Mouse (Mus musculus) liver, embryonic 15.5 days (tissue): Measurements from ENCODE around the gene A930017K11Rik. TPM values are rescaled to one million over a fixed set of nuclear protein-coding genes. Genes with fewer than 3 reads are reported as not detected.

Experiments
- ATAC-seq: fragments of 200-750 bp; cut with Nextera tagmentation; 2 replicates; pipeline ENCODE4 v1.8.0; 2017; ENCODE audit warnings: moderate number of reproducible peaks, mild to moderate bottlenecking, moderate library complexity; ENCODE audit not compliant: insufficient read depth
- H3K27ac ChIP-seq: fragments of 300-500 bp; sonication (generic); replicated peaks from 2 replicates; pipeline ENCODE4 v1.5.1; 2015; ENCODE audit warnings: mild to moderate bottlenecking, inconsistent platforms
- H3K27me3 ChIP-seq: fragments of 300-500 bp; sonication (generic); 2 replicates; pipeline ENCODE4 v1.6.1; 2015; ENCODE audit warnings: mild to moderate bottlenecking, inconsistent platforms
- H3K36me3 ChIP-seq: fragments of 300-500 bp; sonication (generic); replicated peaks from 2 replicates; pipeline ENCODE4 v1.6.1; 2015; ENCODE audit warnings: moderate library complexity, mild to moderate bottlenecking, inconsistent platforms
- H3K4me1 ChIP-seq: fragments of 300-500 bp; sonication (generic); replicated peaks from 2 replicates; pipeline ENCODE4 v1.6.1; 2015; ENCODE audit warnings: inconsistent platforms
- H3K4me2 ChIP-seq: fragments of 300-500 bp; sonication (generic); 2 replicates; pipeline ENCODE4 v1.6.1; 2015; ENCODE audit warnings: moderate library complexity, mild to moderate bottlenecking, inconsistent platforms
- H3K4me3 ChIP-seq: fragments of 300-500 bp; sonication (generic); replicated peaks from 2 replicates; pipeline ENCODE4 v1.5.1; 2015; ENCODE audit warnings: mild to moderate bottlenecking, inconsistent platforms
- H3K9ac ChIP-seq: fragments of 300-500 bp; sonication (generic); 2 replicates; pipeline ENCODE4 v1.6.1; 2015; ENCODE audit warnings: moderate library complexity, mild to moderate bottlenecking, inconsistent platforms
- H3K9me3 ChIP-seq: fragments of 300-500 bp; sonication (generic); replicated peaks from 2 replicates; pipeline ENCODE4 v1.6.1; 2016; ENCODE audit warnings: inconsistent platforms
- WGBS: fragments of 180-500 bp; shearing (Covaris S2); methylation state at CpG from one replicate; pipeline ENCODE4 v1.1.7; 2015; ENCODE audit warnings: mixed read lengths; ENCODE audit not compliant: insufficient replicate concordance; 5-methylcytosine and 5-hydroxymethylcytosine counted together
- polyA plus RNA-seq: library from polyadenylated mRNA; unstranded; fragments of >200 nt; fragmentation: Nextera tagmentation; extraction: Ambion mirVana; gene quantifications from 2 replicates; pipeline ENCODE4 v1.2.1, GENCODE M21; 2015

Gene A930017K11Rik
- polyA plus RNA-seq, 1 experiment from 2014 or later, result 0.23 TPM

DNA sequence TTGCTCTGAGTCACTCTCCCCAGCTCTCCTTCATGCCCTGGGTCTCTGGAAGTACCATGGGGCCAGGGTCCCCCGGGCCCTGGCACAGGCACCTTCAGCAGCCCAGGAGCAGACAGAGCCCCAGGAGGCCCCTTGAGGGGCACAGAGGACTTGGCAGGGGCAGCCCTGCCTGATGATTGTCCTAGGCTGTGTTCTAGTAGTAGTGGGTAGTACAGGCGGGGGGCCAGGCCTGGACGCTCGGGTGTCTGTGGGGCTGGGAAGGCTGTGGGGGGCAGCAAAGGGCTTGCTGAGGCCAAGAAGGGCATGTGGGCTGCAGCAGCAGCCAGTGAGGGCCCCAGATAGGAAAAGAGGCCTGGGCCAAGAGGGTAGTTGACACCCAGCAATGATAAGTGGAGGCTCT lies 4.8 kb downstream of the A930017K11Rik start:
- H3K4me1 ChIP-seq, result peaks cover 84% of the 10 kb centered on the region
- H3K4me3 ChIP-seq, result no peak overlapping the region
- ATAC-seq, result no peak
- no peaks in the 10 kb centered on the region for H3K36me3 ChIP-seq
- peak overlapping the region; percentile 79 for H3K4me2 ChIP-seq
- WGBS, result 44% methylated on average over 4 of the region's 4 CpGs
- no peaks in the 10 kb centered on the region for H3K9me3 ChIP-seq
- H3K27me3 ChIP-seq, result peaks cover 39% of the 10 kb centered on the region
- H3K9ac ChIP-seq, result peak overlapping the region; percentile 69
- H3K27ac ChIP-seq, result peak overlapping the region; percentile 99

- Histone ChIP-seq H3K27me3 (peaks cover 32% of the 10 kb centered on the region), H3K4me2 (peak overlapping the region; percentile 79), H3K27ac (peak overlapping the region; percentile 99), H3K9me3 (no peaks in the 10 kb centered on the region), H3K4me1 (peaks cover 78% of the 10 kb centered on the region), H3K36me3 (no peaks in the 10 kb centered on the region), H3K4me3 (peak overlapping the region; percentile 21; the same call in 1 of the 2 replicates), H3K9ac (peak overlapping the region; percentile 69)
- no peak for ATAC-seq
- WGBS, result 73% methylated on average over 8 of the region's 8 CpGs
These were observed 5.5 kb downstream of the A930017K11Rik start for GRCm38 (mm10) chr17:25946891-25947290.

GRCm38 (mm10) chr17:25946349-25946748 lies 6.0 kb downstream of the A930017K11Rik start:
- WGBS, result 40% methylated on average over 7 of the region's 7 CpGs
- Histone ChIP-seq H3K4me1 (peaks cover 72% of the 10 kb centered on the region), H3K27me3 (peaks cover 26% of the 10 kb centered on the region), H3K9ac (peak overlapping the region; percentile 69), H3K4me3 (peak overlapping the region; percentile 21), H3K4me2 (peak overlapping the region; percentile 79), H3K27ac (peak overlapping the region; percentile 99), H3K9me3 (no peaks in the 10 kb centered on the region), H3K36me3 (no peaks in the 10 kb centered on the region)
- peak; percentile 16; the same call in 1 of the 2 replicates for ATAC-seq

DNA sequence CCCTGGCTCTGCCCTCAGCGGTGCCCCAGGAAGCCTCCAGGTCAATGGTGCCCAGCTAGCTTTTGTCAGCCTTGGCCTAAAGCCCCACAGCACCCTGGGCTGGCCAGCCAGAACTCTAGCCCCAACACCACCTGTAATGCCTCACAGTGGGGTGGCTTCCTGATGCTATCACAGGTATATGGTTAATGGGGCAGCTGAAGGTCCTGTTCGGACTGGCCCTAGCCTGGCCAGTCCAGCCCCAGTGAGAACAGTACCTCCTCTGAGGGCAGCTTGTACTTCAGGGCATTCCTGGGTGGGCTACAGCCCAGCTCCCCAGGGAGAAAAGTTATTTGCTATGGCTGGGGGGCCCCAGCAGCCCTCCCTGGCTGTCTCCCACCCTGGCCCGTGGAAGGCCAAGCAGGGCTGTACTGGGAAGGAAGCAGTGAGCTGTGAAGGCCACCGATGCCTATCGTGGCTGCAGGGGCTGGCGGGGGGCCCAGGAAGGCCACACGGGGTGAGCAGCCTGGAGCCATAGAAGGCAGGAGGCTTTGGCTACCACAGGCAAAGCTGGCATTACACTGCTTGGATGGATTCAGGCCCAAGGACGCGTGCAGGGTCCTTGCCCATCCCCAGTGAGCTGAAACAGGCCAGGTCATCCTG lies 6.7 kb downstream of the A930017K11Rik start:
- H3K27ac ChIP-seq, result peak overlapping the region; percentile 99
- no peak for ATAC-seq
- WGBS, result 79% methylated on average over 9 of the region's 9 CpGs
- peaks cover 19% of the 10 kb centered on the region for H3K27me3 ChIP-seq
- H3K9me3 ChIP-seq, result no peaks in the 10 kb centered on the region
- peak overlapping the region; percentile 69 for H3K9ac ChIP-seq
- peaks cover 71% of the 10 kb centered on the region for H3K4me1 ChIP-seq
- H3K4me2 ChIP-seq, result peak overlapping the region; percentile 79
- H3K4me3 ChIP-seq, result 0 out of 2 replicates have a peak overlapping the region, but pooled peaks have one; percentile 0
- H3K36me3 ChIP-seq, result peaks cover 4% of the 10 kb centered on the region

DNA sequence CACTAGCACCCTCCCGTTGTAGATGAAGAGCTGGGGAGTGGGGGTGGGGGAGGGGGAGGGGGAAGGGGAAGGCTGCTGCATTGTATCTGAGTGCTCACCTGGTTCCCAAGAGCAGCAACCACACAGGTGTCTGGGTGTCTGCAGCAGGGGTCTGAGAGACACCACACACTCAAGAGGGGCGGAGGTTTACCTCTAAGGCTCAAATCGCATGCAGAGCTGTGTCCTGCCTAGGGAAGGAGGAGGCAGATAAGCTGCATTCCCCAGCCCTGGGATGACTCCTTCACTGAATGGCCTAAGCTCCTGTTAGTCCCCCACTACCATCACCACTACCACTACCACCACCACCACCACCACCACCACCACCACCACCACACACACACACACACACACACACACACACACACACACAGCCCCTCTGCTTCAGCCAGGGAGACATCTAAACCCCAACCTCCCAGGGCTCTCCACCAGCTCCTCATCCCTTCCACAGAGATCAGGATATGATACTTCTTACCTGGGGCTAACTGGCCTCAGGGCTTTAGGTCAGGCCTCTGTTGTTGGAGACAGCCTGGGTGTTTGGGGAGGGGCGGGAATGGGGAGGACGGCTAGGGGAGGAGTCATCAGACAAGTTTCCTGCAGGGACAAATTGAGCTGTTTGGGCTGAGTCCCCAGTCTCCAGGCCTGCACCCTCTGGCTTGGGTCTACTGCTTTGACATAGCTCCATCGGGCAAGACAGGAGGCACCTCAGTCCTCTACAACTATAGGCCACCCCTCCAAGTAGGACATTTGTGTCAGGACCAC lies 7.8 kb downstream of the A930017K11Rik start, which contains the start of the genes Pigq and Nhlrc4:
Gene Pigq (minus strand): TSS at position 571 of the 798 bp plus-strand sequence.
Gene Nhlrc4 (minus strand): TSS at position 596 of the 798 bp plus-strand sequence.
- 26% methylated on average over 6 of the region's 6 CpGs for WGBS
- peak within 1 kb of the TSS; percentile 69 for H3K9ac ChIP-seq
- peaks cover 15% of the 10 kb centered on the region for H3K36me3 ChIP-seq
- H3K9me3 ChIP-seq, result no peaks in the 10 kb centered on the region
- H3K4me2 ChIP-seq, result peak within 1 kb of the TSS; percentile 79
- peak within 1 kb of the TSS; percentile 83 for H3K4me3 ChIP-seq
- peaks cover 8% of the 10 kb centered on the region for H3K27me3 ChIP-seq
- ATAC-seq, result peak; percentile 60
- H3K27ac ChIP-seq, result peak within 1 kb of the TSS; percentile 99
- H3K4me1 ChIP-seq, result peaks cover 74% of the 10 kb centered on the region

GRCm38 (mm10) chr17:25943769-25944168 lies 8.6 kb downstream of the A930017K11Rik start:
- Histone ChIP-seq H3K36me3 (peaks cover 22% of the 10 kb centered on the region), H3K27me3 (peaks cover under 1% of the 10 kb centered on the region; the same call in 1 of the 2 replicates), H3K4me1 (peaks cover 82% of the 10 kb centered on the region), H3K4me2 (peak overlapping the region; percentile 79), H3K9me3 (no peaks in the 10 kb centered on the region), H3K9ac (peak overlapping the region; percentile 69), H3K4me3 (peak overlapping the region; percentile 83), H3K27ac (peak overlapping the region; percentile 99)
- ATAC-seq, result no peak
- 72% methylated on average over 9 of the region's 9 CpGs for WGBS

- Histone ChIP-seq H3K4me1 (peaks cover 83% of the 10 kb centered on the region), H3K27ac (peak overlapping the region; percentile 99), H3K27me3 (no peaks in the 10 kb centered on the region), H3K4me3 (peak overlapping the region; percentile 83), H3K4me2 (peak overlapping the region; percentile 79), H3K36me3 (peaks cover 28% of the 10 kb centered on the region), H3K9me3 (no peaks in the 10 kb centered on the region), H3K9ac (peak overlapping the region; percentile 69)
- WGBS, result 23% methylated on average over 3 of the region's 3 CpGs
- ATAC-seq, result peak; percentile 36
These were observed 9.1 kb downstream of the A930017K11Rik start for GRCm38 (mm10) chr17:25943221-25943620.

DNA sequence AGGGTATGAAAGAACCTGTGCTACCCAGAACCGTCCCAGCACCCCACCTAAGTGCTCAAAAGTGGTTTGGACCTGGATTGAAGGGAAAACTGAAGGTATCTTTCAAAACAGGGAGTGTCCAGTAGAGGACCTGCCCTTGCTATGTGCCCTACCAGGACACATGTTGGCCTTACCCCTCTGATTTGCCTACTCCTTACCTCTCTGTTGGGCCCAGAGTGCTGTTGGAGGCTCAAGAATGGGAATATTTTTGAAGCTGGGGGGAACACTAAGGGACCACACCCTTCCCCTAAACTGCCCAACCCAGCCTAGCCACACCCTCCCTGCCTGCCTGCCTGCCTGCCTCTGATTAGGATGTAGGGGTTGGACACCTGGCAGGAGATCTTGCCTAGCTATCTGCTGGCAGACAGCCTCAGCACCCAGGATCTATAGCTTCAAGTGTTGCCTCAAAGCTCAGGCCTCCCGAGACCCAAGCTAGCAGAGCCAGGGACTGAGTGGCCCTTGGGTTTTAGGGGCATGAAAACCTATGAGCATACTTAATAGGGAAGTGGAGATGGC lies 9.7 kb downstream of the A930017K11Rik start:
- WGBS, result 18% methylated on average over 2 of the region's 2 CpGs
- Histone ChIP-seq H3K4me3 (peak overlapping the region; percentile 83), H3K27me3 (no peaks in the 10 kb centered on the region), H3K4me1 (peaks cover 82% of the 10 kb centered on the region), H3K4me2 (peak overlapping the region; percentile 79), H3K27ac (peak overlapping the region; percentile 99), H3K9ac (peak overlapping the region; percentile 96), H3K9me3 (no peaks in the 10 kb centered on the region), H3K36me3 (peaks cover 33% of the 10 kb centered on the region)
- peak; percentile 89 for ATAC-seq

- Histone ChIP-seq H3K9me3 (no peaks in the 10 kb centered on the region), H3K27me3 (no peaks in the 10 kb centered on the region), H3K4me2 (peak overlapping the region; percentile 79), H3K4me1 (peaks cover 82% of the 10 kb centered on the region), H3K4me3 (peak overlapping the region; percentile 83), H3K9ac (peak overlapping the region; percentile 96), H3K36me3 (peaks cover 43% of the 10 kb centered on the region), H3K27ac (peak overlapping the region; percentile 99)
- ATAC-seq, result no peak
- 1% methylated on average over 54 of the region's 54 CpGs for WGBS
These were observed 10.7 kb downstream of the A930017K11Rik start for GRCm38 (mm10) chr17:25941511-25942241.

DNA sequence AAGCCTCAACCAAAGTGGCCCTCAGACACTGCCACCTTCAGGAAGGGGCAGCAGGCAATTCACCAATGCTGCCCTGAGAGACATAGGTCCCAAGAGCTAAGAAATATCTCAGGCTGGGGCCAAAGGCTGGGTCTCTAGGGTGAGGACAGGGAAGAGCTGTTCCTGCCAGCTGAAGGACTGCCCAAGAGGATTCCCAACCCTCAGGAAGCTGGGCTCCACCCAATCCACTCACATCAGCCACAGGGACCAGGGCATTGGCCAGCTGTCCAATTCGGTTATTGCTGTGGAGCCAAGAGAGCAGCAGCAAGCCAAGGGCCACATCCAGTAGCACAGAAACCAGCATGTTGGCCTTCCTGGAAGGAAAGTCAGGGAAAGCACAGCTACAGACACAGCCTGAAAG lies 17.8 kb downstream of the A930017K11Rik start:
- Histone ChIP-seq H3K9ac (no peak overlapping the region), H3K36me3 (peaks cover 100% of the 10 kb centered on the region), H3K4me1 (peaks cover 66% of the 10 kb centered on the region), H3K4me3 (peak overlapping the region; percentile 10), H3K9me3 (no peaks in the 10 kb centered on the region), H3K27ac (no peak overlapping the region), H3K4me2 (no peak overlapping the region), H3K27me3 (no peaks in the 10 kb centered on the region)
- WGBS, result 92% methylated on average over 1 of the region's 1 CpGs
- ATAC-seq, result no peak
